Mouse (Mus musculus): ENCODE data around the gene Lats2.

Gene Lats2

GRCm38 (mm10) chr14:57737089-57737488 is 21.1 kb downstream of the Lats2 start:
- DNase-seq (ENCODE audit: low spot score in 2 of 2) = no peak

GRCm38 (mm10) chr14:57736141-57736540 is 22.0 kb downstream of the Lats2 start:
- DNase-seq (ENCODE audit: low spot score in 2 of 2) = no peak

GRCm38 (mm10) chr14:57732668-57733293 is 25.4 kb downstream of the Lats2 start:
- DNase-seq (ENCODE audit: low spot score in 2 of 2) = no peak

- DNase-seq (ENCODE audit: low spot score in 2 of 2) = no peak
Observed at GRCm38 (mm10) chr14:57730527-57730926, 27.7 kb downstream of the Lats2 start.

- peak in 1 of 2 experiments; percentile 56 for DNase-seq (ENCODE audit: low spot score in 2 of 2)
Observed at GRCm38 (mm10) chr14:57729975-57730499, 28.2 kb downstream of the Lats2 start.

GRCm38 (mm10) chr14:57729364-57729763 is 28.8 kb downstream of the Lats2 start:
- DNase-seq (ENCODE audit: low spot score in 2 of 2) = no peak

- DNase-seq (ENCODE audit: low spot score in 2 of 2) = peak in 1 of 2 experiments; percentile 61
Observed at GRCm38 (mm10) chr14:57726172-57726571, 32.0 kb downstream of the Lats2 start.

- DNase-seq (ENCODE audit: low spot score in 2 of 2) = no peak
Observed at GRCm38 (mm10) chr14:57724473-57724872, 33.7 kb downstream of the Lats2 start.

GRCm38 (mm10) chr14:57718245-57718644 is 39.9 kb downstream of the Lats2 start:
- DNase-seq (ENCODE audit: low spot score in 2 of 2) = no peak

GRCm38 (mm10) chr14:57716601-57717245 is 41.5 kb downstream of the Lats2 start:
- DNase-seq (ENCODE audit: low spot score in 2 of 2) = no peak

- DNase-seq (ENCODE audit: low spot score in 2 of 2) = no peak
Observed at GRCm38 (mm10) chr14:57712884-57713283, 45.3 kb downstream of the Lats2 start.

- no peak for DNase-seq (ENCODE audit: low spot score in 2 of 2)
Observed at GRCm38 (mm10) chr14:57711059-57711458, 47.1 kb downstream of the Lats2 start.

GRCm38 (mm10) chr14:57709171-57709570 is 49.0 kb downstream of the Lats2 start:
- DNase-seq (ENCODE audit: low spot score in 2 of 2) = no peak

GRCm38 (mm10) chr14:57708580-57708979 is 49.6 kb downstream of the Lats2 start:
- no peak for DNase-seq (ENCODE audit: low spot score in 2 of 2)

- no peak for DNase-seq (ENCODE audit: low spot score in 2 of 2)
Observed at GRCm38 (mm10) chr14:57707100-57707893, 50.9 kb downstream of the Lats2 start.

- DNase-seq (ENCODE audit: low spot score in 2 of 2) = no peak
Observed at GRCm38 (mm10) chr14:57706760-57707099, 51.5 kb downstream of the Lats2 start.

GRCm38 (mm10) chr14:57705759-57706158 is 52.4 kb downstream of the Lats2 start:
- DNase-seq (ENCODE audit: low spot score in 2 of 2) = no peak

- no peak for DNase-seq (ENCODE audit: low spot score in 2 of 2)
Observed at GRCm38 (mm10) chr14:57705075-57705474, 53.1 kb downstream of the Lats2 start.

GRCm38 (mm10) chr14:57701915-57702477 is 56.2 kb downstream of the Lats2 start:
- no peak for DNase-seq (ENCODE audit: low spot score in 2 of 2)

GRCm38 (mm10) chr14:57699461-57699970 is 58.7 kb downstream of the Lats2 start:
- no peak for DNase-seq (ENCODE audit: low spot score in 2 of 2)

- no peak for DNase-seq (ENCODE audit: low spot score in 2 of 2)
Observed at GRCm38 (mm10) chr14:57699016-57699415, 59.2 kb downstream of the Lats2 start.

- peak in 1 of 2 experiments; percentile 2 for DNase-seq (ENCODE audit: low spot score in 2 of 2)
Observed at GRCm38 (mm10) chr14:57696066-57696465, 62.1 kb downstream of the Lats2 start.
